Mouse (Mus musculus) hindbrain, embryonic 10.5 days (tissue): ENCODE measurements around the gene 1700021F07Rik. TPM values are rescaled to one million over a fixed set of nuclear protein-coding genes. Genes with fewer than 3 reads are reported as not detected.

Experiments used
- DNase-seq: peaks from one replicate; pipeline ENCODE4 v3.0.0-alpha.2; 2017; ENCODE audit warnings: low spot score
- H3K27ac ChIP-seq: fragments of 300-500 bp; sonication (generic); 2 replicates; pipeline ENCODE4 v1.5.1; 2016; ENCODE audit warnings: mild to moderate bottlenecking, moderate library complexity
- H3K27me3 ChIP-seq: fragments of 300-500 bp; sonication (generic); 2 replicates; pipeline ENCODE4 v1.6.1; 2016; ENCODE audit warnings: mild to moderate bottlenecking; ENCODE audit not compliant: poor library complexity, insufficient read depth, severe bottlenecking
- H3K36me3 ChIP-seq: fragments of 300-500 bp; sonication (generic); 2 replicates; pipeline ENCODE4 v1.6.1; 2016; ENCODE audit warnings: mild to moderate bottlenecking, moderate library complexity
- H3K4me1 ChIP-seq: fragments of 300-500 bp; sonication (generic); replicated peaks from 2 replicates; pipeline ENCODE4 v1.6.1; 2016; ENCODE audit warnings: mild to moderate bottlenecking
- H3K4me3 ChIP-seq: fragments of 300-500 bp; sonication (generic); 2 replicates; pipeline ENCODE4 v1.5.1; 2016; ENCODE audit warnings: mild to moderate bottlenecking, moderate library complexity
- H3K9me3 ChIP-seq: fragments of 300-500 bp; sonication (generic); 2 replicates; pipeline ENCODE4 v1.6.1; 2016; ENCODE audit warnings: mild to moderate bottlenecking, moderate library complexity
- WGBS: fragments of 180-500 bp; shearing (Covaris S2); methylation state at CpG from one replicate; pipeline ENCODE4 v1.1.7; 2016; 5-methylcytosine and 5-hydroxymethylcytosine counted together
- polyA plus RNA-seq: library from polyadenylated mRNA; unstranded; fragments of >200 nt; fragmentation: Nextera tagmentation; extraction: Ambion mirVana; gene quantifications from 2 replicates; pipeline ENCODE4 v1.2.1, GENCODE M21; 2016

The 1700021F07Rik gene
- polyA plus RNA-seq, 1 experiment from 2014 or later: not detected

GRCm38 (mm10) chr2:173539781-173540180, 17.4 kb downstream of the 1700021F07Rik start:
- Histone ChIP-seq H3K9me3 (no peaks in the 10 kb centered on the region), H3K27ac (no peak overlapping the region), H3K27me3 (peaks cover 14% of the 10 kb centered on the region; the same call in 1 of the 2 replicates), H3K4me1 (peaks cover 17% of the 10 kb centered on the region), H3K36me3 (no peaks in the 10 kb centered on the region), H3K4me3 (no peak overlapping the region)
- DNase-seq: no peak
- WGBS: 52% methylated on average over 15 of the region's 15 CpGs

- Histone ChIP-seq H3K9me3 (no peaks in the 10 kb centered on the region), H3K27ac (no peak overlapping the region), H3K36me3 (no peaks in the 10 kb centered on the region), H3K27me3 (peaks cover 14% of the 10 kb centered on the region; the same call in 1 of the 2 replicates), H3K4me3 (no peak overlapping the region), H3K4me1 (peaks cover 15% of the 10 kb centered on the region)
- no peak for DNase-seq
- WGBS: 79% methylated on average over 4 of the region's 4 CpGs
Observed at GRCm38 (mm10) chr2:173541748-173542147, 19.4 kb downstream of the 1700021F07Rik start.

- 84% methylated on average over 4 of the region's 4 CpGs for WGBS
- Histone ChIP-seq H3K27me3 (peaks cover 14% of the 10 kb centered on the region; the same call in 1 of the 2 replicates), H3K4me1 (peaks cover 15% of the 10 kb centered on the region), H3K9me3 (no peaks in the 10 kb centered on the region), H3K4me3 (no peak overlapping the region), H3K27ac (no peak overlapping the region), H3K36me3 (no peaks in the 10 kb centered on the region)
- DNase-seq: no peak
Observed at GRCm38 (mm10) chr2:173542716-173543115, 20.3 kb downstream of the 1700021F07Rik start.

- DNase-seq: peak; percentile 83
- 46% methylated on average over 15 of the region's 15 CpGs for WGBS
Observed at GRCm38 (mm10) chr2:173545992-173546703, 23.8 kb downstream of the 1700021F07Rik start.

GRCm38 (mm10) chr2:173549236-173549635, 26.9 kb downstream of the 1700021F07Rik start:
- H3K27me3 ChIP-seq: peaks cover 9% of the 10 kb centered on the region
- no peaks in the 10 kb centered on the region for H3K36me3 ChIP-seq
- 93% methylated on average over 10 of the region's 10 CpGs for WGBS
- H3K9me3 ChIP-seq: no peaks in the 10 kb centered on the region
- H3K4me3 ChIP-seq: no peak overlapping the region
- H3K4me1 ChIP-seq: no peaks in the 10 kb centered on the region; the same call in none of the 2 replicates
- no peak for DNase-seq
- no peak overlapping the region for H3K27ac ChIP-seq

More at GRCm38 (mm10) chr2:173545992-173546703, 23.8 kb downstream of the 1700021F07Rik start:
- H3K4me1 ChIP-seq: no peaks in the 10 kb centered on the region; the same call in none of the 2 replicates
- H3K36me3 ChIP-seq: no peaks in the 10 kb centered on the region
- H3K27me3 ChIP-seq: peaks cover 14% of the 10 kb centered on the region; the same call in 1 of the 2 replicates
- no peak overlapping the region for H3K27ac ChIP-seq
- no peaks in the 10 kb centered on the region for H3K9me3 ChIP-seq
- no peak overlapping the region for H3K4me3 ChIP-seq

GRCm38 (mm10) chr2:173550681-173551080, 28.3 kb downstream of the 1700021F07Rik start:
- H3K27ac ChIP-seq: no peak overlapping the region
- DNase-seq: no peak
- 81% methylated on average over 6 of the region's 6 CpGs for WGBS

GRCm38 (mm10) chr2:173553863-173554262, 31.5 kb downstream of the 1700021F07Rik start:
- no peak overlapping the region for H3K4me3 ChIP-seq
- peak; percentile 49 for DNase-seq
- no peak overlapping the region for H3K27ac ChIP-seq
- H3K4me1 ChIP-seq: no peaks in the 10 kb centered on the region
- WGBS: 52% methylated on average over 9 of the region's 9 CpGs
- no peaks in the 10 kb centered on the region for H3K36me3 ChIP-seq
- no peaks in the 10 kb centered on the region for H3K9me3 ChIP-seq
- H3K27me3 ChIP-seq: peaks cover 4% of the 10 kb centered on the region; the same call in 1 of the 2 replicates

More at GRCm38 (mm10) chr2:173550681-173551080, 28.3 kb downstream of the 1700021F07Rik start:
- H3K4me1 ChIP-seq: no peaks in the 10 kb centered on the region; the same call in 1 of the 2 replicates
- no peaks in the 10 kb centered on the region for H3K36me3 ChIP-seq
- no peak overlapping the region for H3K4me3 ChIP-seq
- H3K9me3 ChIP-seq: no peaks in the 10 kb centered on the region
- peaks cover 4% of the 10 kb centered on the region for H3K27me3 ChIP-seq

- Histone ChIP-seq H3K4me1 (no peaks in the 10 kb centered on the region), H3K9me3 (no peaks in the 10 kb centered on the region), H3K36me3 (no peaks in the 10 kb centered on the region), H3K4me3 (no peak overlapping the region), H3K27ac (no peak overlapping the region), H3K27me3 (no peaks in the 10 kb centered on the region)
- DNase-seq: no peak
- WGBS: 81% methylated on average over 12 of the region's 12 CpGs
Observed at GRCm38 (mm10) chr2:173558754-173559396, 36.5 kb downstream of the 1700021F07Rik start.

- no peaks in the 10 kb centered on the region for H3K36me3 ChIP-seq
- no peak overlapping the region for H3K4me3 ChIP-seq
- no peak overlapping the region for H3K27ac ChIP-seq
- 43% methylated on average over 5 of the region's 5 CpGs for WGBS
- H3K4me1 ChIP-seq: peaks cover 12% of the 10 kb centered on the region
- H3K9me3 ChIP-seq: no peaks in the 10 kb centered on the region
- H3K27me3 ChIP-seq: no peaks in the 10 kb centered on the region
- DNase-seq: peak; percentile 74
Observed at GRCm38 (mm10) chr2:173561851-173562442, 39.6 kb downstream of the 1700021F07Rik start.

- H3K36me3 ChIP-seq: no peaks in the 10 kb centered on the region
- no peak overlapping the region for H3K27ac ChIP-seq
- peaks cover 12% of the 10 kb centered on the region for H3K4me1 ChIP-seq
- DNase-seq: peak; percentile 28
- H3K9me3 ChIP-seq: no peaks in the 10 kb centered on the region
- 77% methylated on average over 7 of the region's 7 CpGs for WGBS
- H3K27me3 ChIP-seq: no peaks in the 10 kb centered on the region
- H3K4me3 ChIP-seq: no peak overlapping the region
Observed at GRCm38 (mm10) chr2:173563336-173563735, 41.0 kb downstream of the 1700021F07Rik start.

- Histone ChIP-seq H3K4me3 (no peak overlapping the region), H3K27ac (no peak overlapping the region), H3K36me3 (no peaks in the 10 kb centered on the region), H3K9me3 (no peaks in the 10 kb centered on the region), H3K27me3 (no peaks in the 10 kb centered on the region), H3K4me1 (peaks cover 12% of the 10 kb centered on the region)
- no peak for DNase-seq
- 69% methylated on average over 9 of the region's 9 CpGs for WGBS
Observed at GRCm38 (mm10) chr2:173564179-173564578, 41.8 kb downstream of the 1700021F07Rik start.
